9 mouse cellular contexts compared by ENCODE assay signal in the genomic region with DNA sequence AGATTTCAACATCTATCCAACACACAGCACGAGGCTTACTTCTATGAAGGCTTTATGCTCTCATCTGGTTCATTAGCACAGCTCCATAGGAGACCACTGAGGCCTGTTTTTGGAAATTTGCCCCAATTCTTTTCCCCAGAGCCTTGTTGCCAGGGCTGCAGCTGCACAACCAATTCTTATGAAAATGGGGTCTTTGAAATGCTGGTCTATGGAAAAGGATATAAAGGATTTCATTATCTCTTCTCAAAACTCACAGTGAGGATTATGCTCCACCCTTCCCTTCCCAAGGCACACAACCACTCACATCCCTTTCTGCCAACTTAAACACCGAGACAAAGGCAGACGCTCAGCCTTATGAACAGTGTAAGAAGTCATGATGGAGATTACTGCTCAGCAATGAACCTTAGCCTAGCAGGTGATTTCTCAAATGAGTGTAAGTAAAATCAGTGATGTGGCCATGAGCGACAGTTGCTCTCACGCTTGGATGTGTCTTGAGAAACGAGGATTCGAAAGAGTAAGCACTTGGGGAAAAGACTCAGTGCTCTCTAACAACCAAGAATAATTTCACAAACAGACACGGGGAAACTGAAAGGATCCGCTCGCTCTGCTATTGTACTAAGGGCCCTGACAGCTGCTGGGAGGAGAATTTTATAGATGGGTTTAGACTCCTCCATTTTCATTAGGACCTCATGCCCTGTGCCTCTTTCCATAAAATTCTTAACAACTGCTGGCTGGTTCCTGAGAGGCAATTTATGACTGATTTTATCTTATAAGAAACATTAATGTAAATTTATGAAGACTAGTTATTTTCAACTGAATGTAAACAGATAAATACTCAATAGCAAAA. TPM values are rescaled to one million over a fixed set of nuclear protein-coding genes. Genes with fewer than 3 reads are reported as not detected.
DNase-seq lines count a peak whose midpoint lies in the region; ATAC-seq and TF ChIP-seq lines count a peak whose summit lies in the region.
"Had no signal": no experiment of that assay in that cellular context is flagged by ENCODE, and none has a peak within 500 bp of the region (broad histone marks: within the 10 kb centered on the region; RNA-seq: fewer than 3 reads in every experiment).

No protein-coding gene starts in this region.

- TF ChIP-seq CTCF in embryonic fibroblast, embryonic 13.5 days (IDR thresholded peaks at IDR 0.05; ENCODE audit: borderline replicate concordance, insufficient read depth, low read length) = no peak

- DNase-seq in layer of hippocampus, adult 11-12 months (ENCODE audit: low spot score) = peak; percentile 58
- DNase-seq in layer of hippocampus, postnatal 25 days (ENCODE audit: extremely low spot score in 1 of 2, low spot score in 1 of 2) = no peak
- DNase-seq in layer of hippocampus, adult 8-10 months (ENCODE audit: low spot score in 2 of 2) = peak; percentile 44 to 56
- DNase-seq in spleen, postnatal 10 days (ENCODE audit: low spot score in 2 of 2) = no peak
- DNase-seq in urinary bladder, postnatal 10 days (ENCODE audit: low spot score) = no peak
- DNase-seq in lung, postnatal 4 days = no peak
- DNase-seq: liver had no signal

- peak; percentile 89 for ATAC-seq in neural tube, embryonic 12.5 days (ENCODE audit: low FRiP score, low read depth)

- 30% methylated on average over 10 of the region's 10 CpGs for WGBS in neural tube, embryonic 12.5 days

- peaks cover 10% of the 10 kb centered on the region for H3K4me1 ChIP-seq in embryonic fibroblast, embryonic 13.5 days (ENCODE audit: control insufficient read depth, insufficient read depth, low read length)
- peaks cover 31% of the 10 kb centered on the region for H3K4me1 ChIP-seq in neural tube, embryonic 12.5 days

- H3K27ac ChIP-seq in embryonic fibroblast, embryonic 13.5 days (ENCODE audit: insufficient read depth, low read length) = peak overlapping the region; percentile 30
- H3K27ac ChIP-seq in neural tube, embryonic 12.5 days = peak overlapping the region; percentile 75

- peak overlapping the region; percentile 18; the same call in 1 of the 2 replicates for H3K9ac ChIP-seq in neural tube, embryonic 12.5 days

- H3K27me3 ChIP-seq in neural tube, embryonic 12.5 days (replicated peaks) = no peaks in the 10 kb centered on the region

- peak overlapping the region; percentile 22 for H3K4me2 ChIP-seq in neural tube, embryonic 12.5 days (replicated peaks)

- no peak overlapping the region for H3K4me3 ChIP-seq in embryonic fibroblast, embryonic 13.5 days (ENCODE audit: insufficient read depth, low read length)
- no peak overlapping the region for H3K4me3 ChIP-seq in neural tube, embryonic 12.5 days

- TF ChIP-seq POLR2A in embryonic fibroblast, embryonic 13.5 days (IDR thresholded peaks at IDR 0.05; ENCODE audit: low read depth, low read length) = no peak

- no peaks in the 10 kb centered on the region for H3K9me3 ChIP-seq in neural tube, embryonic 12.5 days

- peaks cover 10% of the 10 kb centered on the region for H3K36me3 ChIP-seq in neural tube, embryonic 12.5 days

RNA-seq across cellular contexts. Expression of gene Cdc42se2, which starts 33.0 kb away (rescaled TPM):
- total RNA-seq in layer of hippocampus, postnatal 25 days (2021) = 100 to 1,000 TPM; 151 to 158 TPM
- polyA plus RNA-seq in embryonic fibroblast, embryonic 13.5 days (2011; ENCODE audit: insufficient read length, low read depth, missing spikeins) = 37.1 and 38.4 TPM in 2 replicates
- 100 to 1,000 TPM; 125 to 130 (median 128) TPM for total RNA-seq in layer of hippocampus, adult 8-10 months (2022)
- polyA plus RNA-seq in neural tube, embryonic 12.5 days (2016; fragmentation: Nextera tagmentation; extraction: Ambion mirVana) = 184 and 186 TPM in 2 replicates

Comparison
In these comparisons a context has a peak if more than half of its experiments do, and no peak if none do; other contexts are left out.
1. DNase-seq: peak in layer of hippocampus, adult 11-12 months (single experiment) and layer of hippocampus, adult 8-10 months (2 of 2); none in layer of hippocampus, postnatal 25 days (0 of 2), spleen, postnatal 10 days (0 of 2), urinary bladder, postnatal 10 days (single experiment) and lung, postnatal 4 days (0 of 2).